Mouse (Mus musculus): ENCODE data around the gene 0610040J01Rik.

- no peak for TF ChIP-seq CTCF (IDR thresholded peaks at IDR 0.05; ENCODE audit: borderline replicate concordance, insufficient read depth, low read depth, low read length)
- no peak for TF ChIP-seq POLR2A (IDR thresholded peaks at IDR 0.05; ENCODE audit: borderline replicate concordance, insufficient read depth, low read length)
These were observed 11.5 kb downstream of the 0610040J01Rik start for GRCm38 (mm10) chr5:63823362-63824332.
